Mouse (Mus musculus) cerebellum, postnatal 36 days (tissue): ENCODE data around the gene Gm9044.
"Not testable (repeated sequence)": the region's sequence is repeated elsewhere in the genome, so short reads cannot be mapped to it uniquely, and the experiment has no call there.

ENCODE experiments used
- DNase-seq, 2 experiments: peaks; one replicate each; pipeline ENCODE4 v3.0.0; 2021 to 2022; ENCODE audit warnings: mixed read lengths in 2 of 2

Gm9044 gene

DNA sequence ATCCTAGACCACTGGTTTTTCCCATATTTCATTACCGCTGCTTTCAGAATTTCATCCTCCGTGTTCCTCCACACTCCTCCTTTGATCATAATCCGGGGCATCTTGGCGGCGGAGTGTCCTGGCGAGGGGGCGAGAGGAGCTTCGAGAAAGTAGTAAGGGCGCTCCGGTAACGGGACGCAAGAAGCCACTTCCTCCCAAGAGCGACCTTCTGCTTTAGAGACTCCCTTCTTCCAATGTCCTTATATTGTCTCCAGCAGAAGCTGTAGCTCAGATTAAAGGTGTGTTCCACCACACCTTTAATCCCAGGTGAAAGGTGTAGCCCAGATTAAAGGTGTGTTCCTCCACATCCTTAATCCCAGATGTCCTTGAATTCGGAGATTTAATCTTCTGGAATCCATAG is at the start of gene Gm9044:
Gene Gm9044, minus strand, starts transcription at position 101 of the 400 bp plus-strand sequence.
- not testable (repeated sequence) for DNase-seq

DNA sequence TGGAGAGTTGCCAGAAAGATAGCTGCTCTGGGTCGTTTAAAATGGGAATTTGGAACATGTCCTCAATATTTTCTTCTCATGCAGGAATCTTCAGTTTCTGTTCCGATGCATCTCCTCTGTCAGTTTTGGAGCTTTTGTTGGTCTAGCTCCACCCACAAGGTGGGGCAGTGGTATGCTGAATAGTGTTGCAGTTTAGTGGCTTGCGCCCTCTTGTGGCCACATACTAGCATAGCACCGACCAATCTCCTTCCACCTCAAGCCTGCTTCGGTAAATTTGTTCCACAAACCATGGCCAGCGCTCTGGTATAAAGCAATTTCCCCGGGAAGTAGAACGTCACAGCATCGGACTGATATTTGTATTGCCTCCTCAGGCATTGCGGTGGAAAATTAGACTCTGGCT is 38.2 kb upstream of the Gm9044 start:
- peak; percentile 75 for DNase-seq

DNA sequence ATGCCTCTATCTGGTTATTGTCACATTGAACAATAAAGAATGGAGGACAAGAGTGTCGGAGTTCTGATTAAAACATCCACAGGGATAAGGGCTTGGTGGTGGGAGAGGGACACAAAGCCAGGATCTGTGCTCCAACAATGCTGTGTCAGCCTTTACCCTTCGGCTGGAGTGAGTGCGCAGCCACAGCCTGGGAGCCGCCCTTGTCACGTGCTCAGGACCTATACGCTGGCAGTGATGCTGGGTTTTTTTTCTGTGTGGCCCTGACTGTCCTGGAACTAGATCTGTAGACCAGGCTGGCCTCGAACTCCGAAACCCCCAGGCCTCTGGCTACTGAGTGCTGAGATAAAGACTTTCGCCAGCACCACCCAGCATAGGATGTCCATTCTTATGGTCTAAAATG is 37.3 kb upstream of the Gm9044 start:
- DNase-seq: no peak

DNA sequence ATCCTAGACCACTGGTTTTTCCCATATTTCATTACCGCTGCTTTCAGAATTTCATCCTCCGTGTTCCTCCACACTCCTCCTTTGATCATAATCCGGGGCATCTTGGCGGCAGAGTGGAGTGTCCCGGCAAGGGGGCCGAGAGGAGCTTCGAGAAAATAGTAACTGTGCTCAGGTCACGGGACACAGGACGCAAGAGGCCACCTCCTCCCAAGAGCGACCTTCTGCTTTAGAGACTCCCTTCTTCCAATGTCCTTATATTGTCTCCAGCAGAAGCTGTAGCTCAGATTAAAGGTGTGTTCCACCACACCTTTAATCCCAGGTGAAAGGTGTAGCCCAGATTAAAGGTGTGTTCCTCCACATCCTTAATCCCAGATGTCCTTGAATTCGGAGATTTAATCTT is 21.8 kb upstream of the Gm9044 start, which contains the start of gene Gm9049:
Gene Gm9049, minus strand, starts transcription at position 101 of the 400 bp plus-strand sequence.
- not testable (repeated sequence) for DNase-seq

DNA sequence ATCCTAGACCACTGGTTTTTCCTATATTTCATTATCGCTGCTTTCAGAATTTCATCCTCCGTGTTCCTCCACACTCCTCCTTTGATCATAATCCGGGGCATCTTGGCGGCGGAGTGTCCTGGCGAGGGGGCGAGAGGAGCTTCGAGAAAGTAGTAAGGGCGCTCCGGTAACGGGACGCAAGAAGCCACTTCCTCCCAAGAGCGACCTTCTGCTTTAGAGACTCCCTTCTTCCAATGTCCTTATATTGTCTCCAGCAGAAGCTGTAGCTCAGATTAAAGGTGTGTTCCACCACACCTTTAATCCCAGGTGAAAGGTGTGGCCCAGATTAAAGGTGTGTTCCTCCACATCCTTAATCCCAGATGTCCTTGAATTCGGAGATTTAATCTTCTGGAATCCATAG is 16.4 kb upstream of the Gm9044 start, which contains the start of gene Gm9048:
Gene Gm9048, minus strand, starts transcription at position 101 of the 400 bp plus-strand sequence.
- DNase-seq: not testable (repeated sequence)

DNA sequence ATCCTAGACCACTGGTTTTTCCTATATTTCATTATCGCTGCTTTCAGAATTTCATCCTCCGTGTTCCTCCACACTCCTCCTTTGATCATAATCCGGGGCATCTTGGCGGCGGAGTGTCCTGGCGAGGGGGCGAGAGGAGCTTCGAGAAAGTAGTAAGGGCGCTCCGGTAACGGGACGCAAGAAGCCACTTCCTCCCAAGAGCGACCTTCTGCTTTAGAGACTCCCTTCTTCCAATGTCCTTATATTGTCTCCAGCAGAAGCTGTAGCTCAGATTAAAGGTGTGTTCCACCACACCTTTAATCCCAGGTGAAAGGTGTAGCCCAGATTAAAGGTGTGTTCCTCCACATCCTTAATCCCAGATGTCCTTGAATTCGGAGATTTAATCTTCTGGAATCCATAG is 10.9 kb upstream of the Gm9044 start, which contains the start of gene Gm9046:
Gene Gm9046, minus strand, starts transcription at position 101 of the 400 bp plus-strand sequence.
- DNase-seq: not testable (repeated sequence)

DNA sequence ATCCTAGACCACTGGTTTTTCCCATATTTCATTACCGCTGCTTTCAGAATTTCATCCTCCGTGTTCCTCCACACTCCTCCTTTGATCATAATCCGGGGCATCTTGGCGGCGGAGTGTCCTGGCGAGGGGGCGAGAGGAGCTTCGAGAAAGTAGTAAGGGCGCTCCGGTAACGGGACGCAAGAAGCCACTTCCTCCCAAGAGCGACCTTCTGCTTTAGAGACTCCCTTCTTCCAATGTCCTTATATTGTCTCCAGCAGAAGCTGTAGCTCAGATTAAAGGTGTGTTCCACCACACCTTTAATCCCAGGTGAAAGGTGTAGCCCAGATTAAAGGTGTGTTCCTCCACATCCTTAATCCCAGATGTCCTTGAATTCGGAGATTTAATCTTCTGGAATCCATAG is 5.5 kb upstream of the Gm9044 start, which contains the start of gene Gm9045:
Gene Gm9045, minus strand, starts transcription at position 101 of the 400 bp plus-strand sequence.
- not testable (repeated sequence) for DNase-seq

DNA sequence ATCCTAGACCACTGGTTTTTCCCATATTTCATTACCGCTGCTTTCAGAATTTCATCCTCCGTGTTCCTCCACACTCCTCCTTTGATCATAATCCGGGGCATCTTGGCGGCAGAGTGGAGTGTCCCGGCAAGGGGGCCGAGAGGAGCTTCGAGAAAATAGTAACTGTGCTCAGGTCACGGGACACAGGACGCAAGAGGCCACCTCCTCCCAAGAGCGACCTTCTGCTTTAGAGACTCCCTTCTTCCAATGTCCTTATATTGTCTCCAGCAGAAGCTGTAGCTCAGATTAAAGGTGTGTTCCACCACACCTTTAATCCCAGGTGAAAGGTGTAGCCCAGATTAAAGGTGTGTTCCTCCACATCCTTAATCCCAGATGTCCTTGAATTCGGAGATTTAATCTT is 5.3 kb downstream of the Gm9044 start, which contains the start of gene Gm9040:
Gene Gm9040, minus strand, starts transcription at position 101 of the 400 bp plus-strand sequence.
- not testable (repeated sequence) for DNase-seq

DNA sequence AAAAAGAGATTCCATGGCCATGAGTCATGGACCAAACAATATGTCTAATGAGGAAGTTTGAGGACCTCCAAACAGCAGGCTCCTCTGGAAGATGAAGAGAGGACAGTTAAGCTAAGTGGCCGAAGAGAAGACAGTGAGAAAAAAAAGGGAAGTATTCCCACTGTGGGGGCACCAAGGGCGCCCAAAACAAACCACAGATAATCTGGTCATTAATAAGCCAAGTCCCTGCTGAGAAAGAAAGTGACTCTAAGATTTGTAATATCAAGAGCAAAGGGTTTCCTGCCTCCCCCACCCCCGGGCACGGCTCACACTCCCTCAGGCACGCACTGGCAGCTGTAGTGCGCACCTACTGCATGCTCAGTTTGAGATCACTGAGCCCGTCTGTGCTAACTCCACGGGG is 13.2 kb downstream of the Gm9044 start:
- no peak for DNase-seq

DNA sequence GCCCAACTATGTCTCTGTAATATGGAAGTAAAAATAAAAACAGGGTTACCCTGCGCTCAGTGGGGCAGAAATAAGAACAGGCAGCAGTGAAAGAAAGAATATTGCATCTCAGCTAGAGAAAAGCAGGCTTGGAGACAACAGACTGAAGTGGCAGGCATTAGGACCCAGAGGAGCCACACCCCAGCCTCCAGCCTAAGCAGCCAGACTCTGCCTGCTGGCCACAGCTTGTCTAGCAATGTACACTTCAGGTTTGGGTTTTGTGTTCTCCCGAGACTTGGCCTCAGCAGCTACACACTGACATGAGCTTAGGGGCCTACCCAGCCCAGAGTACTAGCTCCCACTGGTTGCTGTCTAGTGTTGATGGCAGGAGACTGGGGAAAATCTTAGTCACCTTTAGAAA is 30.1 kb downstream of the Gm9044 start:
- not testable (repeated sequence) for DNase-seq

DNA sequence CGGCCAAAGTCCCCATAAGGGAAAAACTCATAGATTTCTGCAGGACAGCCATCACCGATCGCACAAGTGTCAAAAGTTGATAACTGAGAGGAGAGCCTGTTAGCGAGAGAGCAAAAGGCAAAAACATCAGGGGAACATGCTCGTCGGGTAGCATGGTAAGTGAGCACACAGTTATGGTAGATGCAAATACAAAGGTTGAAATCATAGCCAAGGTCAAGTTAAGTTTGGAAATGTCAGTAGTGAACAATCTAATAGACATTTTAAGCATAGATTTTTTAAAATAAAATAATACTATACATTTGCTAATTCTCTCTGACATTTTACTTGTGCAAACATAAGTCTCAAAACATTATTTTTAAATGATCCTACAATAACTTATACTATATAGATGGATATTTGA is 37.3 kb downstream of the Gm9044 start, which contains the start of gene Iltifb:
Gene Iltifb, minus strand, starts transcription at position 101 of the 400 bp plus-strand sequence.
- no peak for DNase-seq

DNA sequence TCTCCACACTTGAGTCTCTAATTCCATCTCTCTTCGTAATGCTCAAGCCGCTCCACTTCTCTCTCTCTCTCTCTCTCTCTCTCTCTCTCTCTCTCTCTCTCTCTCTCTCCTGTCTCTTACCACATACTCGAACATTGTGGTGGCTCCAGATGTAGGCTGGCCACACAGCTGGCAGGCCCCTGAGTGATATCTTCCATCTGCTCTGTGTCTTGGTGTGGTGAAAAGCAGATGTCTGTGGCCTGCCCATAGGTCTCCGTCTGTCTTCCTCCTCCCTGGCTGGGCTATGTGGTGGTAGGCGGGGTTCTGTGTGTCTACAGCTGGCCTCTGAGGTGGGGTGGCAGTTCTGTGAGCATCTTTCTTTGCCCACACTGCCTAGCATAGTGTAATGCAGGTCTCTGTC is 49.2 kb downstream of the Gm9044 start:
- not testable (repeated sequence) for DNase-seq

DNA sequence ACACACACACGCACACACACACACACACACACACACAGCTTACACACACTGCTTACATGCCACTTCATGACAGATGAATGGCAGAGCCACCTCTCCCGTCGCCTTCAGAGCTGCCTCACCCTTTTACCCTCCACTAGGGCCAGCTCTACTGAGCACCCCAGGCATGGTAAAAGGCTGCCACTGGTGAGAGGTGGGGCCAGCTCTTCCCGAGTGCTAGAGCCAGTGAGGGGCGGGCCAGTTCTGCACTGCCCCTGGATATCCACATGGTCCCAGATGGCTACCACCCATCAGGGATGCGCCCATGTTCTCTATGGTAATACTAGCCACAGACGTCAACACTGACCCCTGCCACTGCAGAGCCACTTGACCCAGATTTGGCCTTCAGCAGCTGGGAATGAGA is 49.6 kb downstream of the Gm9044 start:
- DNase-seq: not testable (repeated sequence)
